Mouse (Mus musculus): ENCODE results near the gene Ndufa5. TPM values are rescaled to one million over a fixed set of nuclear protein-coding genes. Genes with fewer than 3 reads are reported as not detected.

Ndufa5 gene
- 100 to 1,000 TPM; 311 to 320 TPM for total RNA-seq (2021)
- long read RNA-seq, transcript Ndufa5-201 (5 exons, 875 nt): major isoform, 244 of 313 reads
- long read RNA-seq, transcript Ndufa5-202 (4 exons, 315 nt): minor isoform, 12 of 313 reads
- long read RNA-seq, partial matches to known transcripts: 50 of 313 reads
- long read RNA-seq, other reads (novel, unspliced or antisense): 6 of 313 reads

DNA sequence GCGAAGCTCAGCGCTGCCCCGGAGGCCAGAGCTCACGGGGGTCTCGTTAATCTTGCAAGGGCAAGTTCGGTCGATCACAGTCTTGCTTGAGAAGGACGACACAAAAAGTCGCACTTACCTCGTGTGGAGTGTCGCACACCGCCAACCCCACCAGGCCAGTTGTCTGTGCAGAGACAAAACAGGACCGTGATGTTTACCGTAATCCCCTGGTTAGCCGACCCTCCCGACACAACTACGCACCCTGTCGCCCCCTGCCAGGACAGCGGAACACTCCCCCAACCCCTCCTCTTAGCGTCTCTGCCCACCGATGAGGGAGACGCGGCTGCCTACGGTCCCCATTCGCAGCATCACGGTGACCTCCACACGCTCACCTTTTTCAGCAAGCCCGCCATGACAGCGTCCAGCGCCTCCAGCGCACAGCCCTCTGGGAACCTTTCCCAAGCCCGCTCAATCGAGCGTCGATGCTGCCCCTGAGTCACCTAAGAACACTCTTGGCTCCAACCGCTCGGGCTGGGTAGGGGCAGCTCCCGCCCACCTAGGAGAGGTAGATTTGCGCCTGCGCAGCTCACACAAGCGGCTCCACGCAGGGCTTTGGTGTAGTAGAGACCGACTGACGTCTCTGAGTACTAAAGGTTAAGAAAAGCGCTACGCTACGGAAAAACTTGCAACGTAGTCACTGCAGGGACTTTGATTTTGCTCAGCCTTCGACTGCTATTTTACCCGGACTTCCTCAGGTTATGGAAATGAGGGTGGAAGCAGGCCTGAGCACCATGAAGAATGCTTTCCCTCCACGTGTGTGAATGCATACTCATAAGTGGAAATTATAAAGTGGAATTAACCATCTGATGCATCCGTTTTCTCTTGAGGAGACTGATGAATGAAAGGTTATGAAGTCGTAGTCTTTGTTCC, at the start of gene Ndufa5:
TSS of gene Ndufa5 (minus strand) at position 859 of the 909 bp plus-strand sequence.
- peak; percentile 79 to 88 for DNase-seq (ENCODE audit: low spot score in 2 of 2)

GRCm38 (mm10) chr6:24573319-24573718, 45.5 kb upstream of the Ndufa5 start:
- DNase-seq (ENCODE audit: low spot score in 2 of 2): no peak

- DNase-seq (ENCODE audit: low spot score in 2 of 2): no peak
Observed at GRCm38 (mm10) chr6:24572431-24572830, 44.6 kb upstream of the Ndufa5 start.

- no peak for DNase-seq (ENCODE audit: low spot score in 2 of 2)
Observed at GRCm38 (mm10) chr6:24571126-24571525, 43.3 kb upstream of the Ndufa5 start.

GRCm38 (mm10) chr6:24570278-24570677, 42.5 kb upstream of the Ndufa5 start:
- no peak for DNase-seq (ENCODE audit: low spot score in 2 of 2)

GRCm38 (mm10) chr6:24569711-24570110, 41.9 kb upstream of the Ndufa5 start:
- DNase-seq (ENCODE audit: low spot score in 2 of 2): no peak

DNA sequence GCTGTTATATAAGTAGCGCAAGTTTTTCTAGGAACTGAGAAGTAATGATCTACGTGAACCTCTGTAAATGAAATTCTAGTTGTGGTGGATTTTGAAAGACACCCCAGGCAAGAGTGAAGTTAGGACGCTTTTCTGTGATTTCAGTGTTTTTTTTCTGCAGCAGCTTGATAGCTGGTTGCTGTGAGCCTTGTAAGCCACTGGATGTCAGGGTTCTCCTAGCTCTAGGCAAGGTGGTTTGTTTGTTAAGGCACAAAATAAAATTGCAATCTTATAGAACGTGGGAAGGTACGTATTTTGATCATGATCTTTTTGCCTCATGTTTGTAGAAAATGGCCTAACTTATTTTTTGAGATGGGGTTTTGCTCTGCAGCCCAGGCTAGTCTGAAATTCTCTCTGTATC, 41.1 kb upstream of the Ndufa5 start:
- no peak for DNase-seq (ENCODE audit: low spot score in 2 of 2)

- no peak for DNase-seq (ENCODE audit: low spot score in 2 of 2)
Observed at GRCm38 (mm10) chr6:24564886-24565285, 37.1 kb upstream of the Ndufa5 start.

DNA sequence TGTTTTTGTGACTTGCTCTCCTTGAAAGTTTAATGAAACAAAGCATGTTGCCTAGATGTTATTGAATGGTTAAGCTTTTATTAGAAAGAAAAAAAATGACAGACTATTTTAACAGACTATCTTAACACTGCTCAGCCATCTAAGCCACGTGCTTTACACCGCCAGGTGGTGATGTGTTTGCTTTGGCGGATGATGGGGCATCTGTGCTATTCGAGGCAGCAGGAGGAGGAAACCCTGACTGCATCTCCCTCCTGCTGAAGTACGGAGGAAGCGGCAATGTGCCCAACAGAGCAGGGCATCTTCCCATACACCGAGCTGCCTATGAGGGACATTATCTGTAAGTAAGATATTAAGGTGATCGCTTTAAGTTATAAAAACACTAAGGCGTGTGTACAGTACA, 36.3 kb upstream of the Ndufa5 start:
- peak; percentile 47 to 48 for DNase-seq (ENCODE audit: low spot score in 2 of 2)

DNA sequence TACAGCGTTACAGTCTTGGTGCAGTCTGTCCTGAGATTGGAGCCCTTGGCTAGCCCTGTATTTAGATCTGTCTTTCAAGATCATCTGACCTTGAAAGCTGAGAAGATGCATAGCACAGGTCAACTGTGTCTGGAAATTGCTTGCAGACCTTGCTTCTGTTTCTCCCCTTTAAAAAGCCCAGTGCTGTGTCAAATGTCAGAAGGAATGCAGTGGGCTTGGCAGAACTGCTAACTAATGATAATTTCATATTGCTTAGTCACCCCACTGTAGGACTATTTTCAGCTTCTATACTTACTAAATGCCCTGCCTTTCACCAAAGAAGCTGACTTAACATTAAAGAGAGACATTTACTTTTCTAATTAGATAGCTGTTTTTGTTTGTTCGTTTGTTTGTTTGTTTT, 27.7 kb upstream of the Ndufa5 start:
- DNase-seq (ENCODE audit: low spot score in 2 of 2): no peak

GRCm38 (mm10) chr6:24554427-24555086, 26.7 kb upstream of the Ndufa5 start:
- no peak for DNase-seq (ENCODE audit: low spot score in 2 of 2)

GRCm38 (mm10) chr6:24552046-24552445, 24.2 kb upstream of the Ndufa5 start:
- no peak for DNase-seq (ENCODE audit: low spot score in 2 of 2)

- no peak for DNase-seq (ENCODE audit: low spot score in 2 of 2)
Observed at GRCm38 (mm10) chr6:24549801-24550200, 22.0 kb upstream of the Ndufa5 start.

- no peak for DNase-seq (ENCODE audit: low spot score in 2 of 2)
Observed at GRCm38 (mm10) chr6:24546716-24547420, 19.1 kb upstream of the Ndufa5 start.

DNA sequence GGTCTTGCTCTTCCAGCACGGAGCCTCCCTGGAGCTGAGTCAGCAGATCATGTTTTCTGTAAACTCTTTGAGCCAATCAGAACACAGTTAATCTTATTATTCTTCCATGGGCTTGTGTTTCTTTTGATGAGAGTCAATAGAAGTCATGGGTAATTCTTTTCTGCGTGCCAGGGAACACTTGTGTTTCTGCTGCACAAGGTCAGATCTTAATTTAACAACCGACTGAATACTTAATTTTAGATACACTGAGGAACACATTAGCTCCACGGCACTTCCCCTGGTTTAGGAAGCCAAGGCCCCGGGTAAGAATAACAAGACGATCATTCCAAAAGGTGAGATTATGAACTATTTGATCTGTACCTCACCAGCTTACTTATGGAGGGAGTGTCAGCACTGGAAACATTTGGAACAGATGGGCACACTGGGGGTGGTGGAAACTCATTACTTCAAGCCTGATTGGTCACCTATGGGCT, 15.3 kb upstream of the Ndufa5 start:
- DNase-seq (ENCODE audit: low spot score in 2 of 2): no peak

DNA sequence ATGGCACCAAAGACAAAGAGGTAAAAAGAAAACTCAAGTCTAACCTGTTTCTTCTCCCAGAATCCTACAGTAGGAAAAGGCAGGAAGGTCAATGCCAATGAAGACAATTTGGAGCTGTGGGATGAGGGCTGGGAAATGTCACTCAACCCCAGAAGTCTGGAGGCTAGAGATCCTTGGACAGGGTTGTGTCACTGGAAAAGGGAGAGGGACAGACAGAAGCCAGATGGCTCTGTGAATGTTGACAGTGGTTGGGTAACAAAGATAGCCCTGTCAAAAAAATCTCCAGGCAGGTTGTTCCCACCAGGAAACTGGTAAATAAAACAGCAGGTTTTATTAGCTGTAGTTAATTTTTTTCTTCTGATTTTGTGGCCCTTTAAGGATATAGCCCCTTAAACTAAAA, 14.6 kb upstream of the Ndufa5 start:
- DNase-seq (ENCODE audit: low spot score in 2 of 2): no peak

DNA sequence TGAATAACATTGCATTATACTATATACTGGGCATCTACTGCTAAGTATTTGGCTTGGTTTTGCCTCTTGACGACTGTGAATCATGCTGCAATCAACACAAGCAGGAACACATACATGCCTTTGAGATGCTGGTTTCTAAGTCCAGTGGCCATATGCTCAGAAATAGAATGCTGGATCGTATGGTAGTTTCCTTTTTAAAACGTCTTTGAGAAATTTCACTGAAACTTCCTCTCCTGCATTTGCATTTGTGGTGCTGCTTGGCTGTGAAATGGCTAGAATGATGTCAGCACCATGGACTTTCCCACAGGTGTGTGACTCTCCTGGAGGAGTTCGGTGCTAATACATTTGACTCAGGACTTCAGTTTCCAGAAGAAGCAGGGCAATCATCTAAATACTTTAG, 12.3 kb upstream of the Ndufa5 start:
- DNase-seq (ENCODE audit: low spot score in 2 of 2): no peak

DNA sequence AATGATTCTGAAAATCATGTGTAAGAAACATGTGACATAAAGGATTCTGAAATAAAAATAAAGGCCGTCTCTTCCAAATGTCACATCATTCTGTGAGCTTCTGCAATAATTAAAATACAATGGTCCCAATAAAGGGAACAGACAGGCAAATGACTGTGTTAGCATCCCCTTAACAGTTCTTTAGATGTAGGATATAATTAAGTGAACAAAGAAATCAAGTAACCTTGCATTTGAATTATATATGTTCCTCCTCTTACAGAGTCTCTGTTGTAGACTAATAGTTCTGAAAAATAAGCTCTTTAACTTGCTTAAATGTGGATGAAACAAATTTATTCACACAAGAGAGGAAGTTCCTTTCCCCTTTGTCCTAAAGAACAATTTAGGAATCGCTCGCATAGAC, 10.6 kb upstream of the Ndufa5 start:
- no peak for DNase-seq (ENCODE audit: low spot score in 2 of 2)

DNA sequence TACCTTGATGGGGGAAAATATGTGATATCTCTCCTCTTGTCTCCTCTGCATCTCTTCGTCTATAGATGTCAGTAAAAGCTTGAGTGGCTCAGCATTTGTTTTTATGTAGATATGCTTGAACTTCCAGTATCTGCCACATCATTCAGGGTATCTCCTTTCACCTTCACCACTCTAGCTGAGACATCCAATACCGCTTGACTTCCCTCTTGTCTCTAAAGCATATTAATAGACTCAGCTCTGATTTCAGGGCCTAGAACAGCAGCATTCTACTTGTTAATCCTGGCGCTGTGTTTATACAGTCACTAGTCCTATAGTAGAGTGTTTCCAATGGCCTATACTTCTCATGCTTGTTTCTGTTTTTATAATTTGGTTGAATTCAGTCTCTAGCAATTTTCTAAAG, 5.0 kb upstream of the Ndufa5 start:
- no peak for DNase-seq (ENCODE audit: low spot score in 2 of 2)

- DNase-seq (ENCODE audit: low spot score in 2 of 2): no peak
Observed at GRCm38 (mm10) chr6:24530711-24531420, 3.1 kb upstream of the Ndufa5 start.

GRCm38 (mm10) chr6:24530166-24530565, 2.4 kb upstream of the Ndufa5 start:
- peak; percentile 49 to 54 for DNase-seq (ENCODE audit: low spot score in 2 of 2)
